Mouse (Mus musculus): ENCODE data around the gene Usp12. TPM values are rescaled to one million over a fixed set of nuclear protein-coding genes. Genes with fewer than 3 reads are reported as not detected.

Gene Usp12
- polyA plus RNA-seq, 1 experiment from 2014 or later: 8.6 TPM

DNA sequence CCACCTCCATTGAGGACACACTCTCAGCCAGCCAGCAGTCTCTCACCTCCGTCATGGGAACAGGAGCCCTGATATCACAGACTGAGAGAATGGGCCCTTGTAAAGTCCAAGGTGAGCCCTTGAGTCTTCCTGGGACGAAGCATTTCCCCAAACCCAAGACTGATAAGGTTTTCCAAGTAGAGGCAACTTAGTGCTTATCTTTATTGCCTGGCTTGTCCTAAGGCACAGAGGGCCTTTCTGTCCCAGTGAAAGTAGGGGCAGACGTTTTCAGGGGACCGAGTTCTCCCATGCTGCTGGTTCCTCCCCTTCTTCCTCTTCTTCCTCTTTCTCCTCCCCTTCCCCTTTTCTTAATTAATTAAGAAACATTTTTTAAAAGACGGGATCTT, 101.8 kb downstream of the Usp12 start:
- H3K4me3 ChIP-seq (ENCODE audit: control insufficient read depth in 1 of 2, insufficient read depth in 1 of 2, low read depth in 1 of 2, low read length in 2 of 2): no peak overlapping the region
- no peak overlapping the region for H3K9ac ChIP-seq (ENCODE audit: low read length)
- no peaks in the 10 kb centered on the region for H3K27me3 ChIP-seq (ENCODE audit: control insufficient read depth, insufficient read depth, low read length)
- peak overlapping the region; percentile 55 to 60; a peak in 2 of 4 replicates for H3K27ac ChIP-seq (replicated peaks in 1 of 2; ENCODE audit: control insufficient read depth in 1 of 2, insufficient read depth in 1 of 2, low read depth in 2 of 2, low read length in 2 of 2)
- no peak overlapping the region for H3K4me2 ChIP-seq (ENCODE audit: low read length)
- H3K4me1 ChIP-seq (ENCODE audit: control insufficient read depth in 2 of 2, insufficient read depth in 2 of 2, low read length in 2 of 2): peaks cover 8 to 12% of the 10 kb centered on the region in 2 experiments; a peak in 3 of 4 replicates
- no peaks in the 10 kb centered on the region for H3K9me3 ChIP-seq (ENCODE audit: control insufficient read depth, low read length)
- 43% methylated on average over 5 of the region's 5 CpGs for WGBS
- ATAC-seq (ENCODE audit: insufficient number of reproducible peaks, insufficient read depth, low FRiP score, low read depth): no peak
- no peaks in the 10 kb centered on the region for H3K36me3 ChIP-seq (ENCODE audit: control insufficient read depth, insufficient read depth, low read length)

GRCm38 (mm10) chr5:146692361-146692975, 102.3 kb downstream of the Usp12 start:
- 20% methylated on average over 7 of the region's 7 CpGs for WGBS
- H3K9ac ChIP-seq (ENCODE audit: low read length): no peak overlapping the region
- no peak overlapping the region for H3K4me2 ChIP-seq (ENCODE audit: low read length)
- no peaks in the 10 kb centered on the region for H3K9me3 ChIP-seq (ENCODE audit: control insufficient read depth, low read length)
- H3K27me3 ChIP-seq (ENCODE audit: control insufficient read depth, insufficient read depth, low read length): no peaks in the 10 kb centered on the region
- no peak overlapping the region for H3K4me3 ChIP-seq (ENCODE audit: control insufficient read depth in 1 of 2, insufficient read depth in 1 of 2, low read depth in 1 of 2, low read length in 2 of 2)
- peak; percentile 58; the same call in 1 of the 2 replicates for ATAC-seq (ENCODE audit: insufficient number of reproducible peaks, insufficient read depth, low FRiP score, low read depth)
- H3K27ac ChIP-seq (replicated peaks in 1 of 2; ENCODE audit: control insufficient read depth in 1 of 2, insufficient read depth in 1 of 2, low read depth in 2 of 2, low read length in 2 of 2): peak overlapping the region; percentile 55 to 60; a peak in 3 of 4 replicates
- H3K36me3 ChIP-seq (ENCODE audit: control insufficient read depth, insufficient read depth, low read length): no peaks in the 10 kb centered on the region
- peaks cover 8 to 12% of the 10 kb centered on the region in 2 experiments; a peak in 3 of 4 replicates for H3K4me1 ChIP-seq (ENCODE audit: control insufficient read depth in 2 of 2, insufficient read depth in 2 of 2, low read length in 2 of 2)

GRCm38 (mm10) chr5:146691745-146692144, 103.1 kb downstream of the Usp12 start:
- Histone ChIP-seq H3K9me3 (ENCODE audit: control insufficient read depth, low read length) (no peaks in the 10 kb centered on the region), H3K27me3 (ENCODE audit: control insufficient read depth, insufficient read depth, low read length) (no peaks in the 10 kb centered on the region), H3K4me1 (ENCODE audit: control insufficient read depth in 2 of 2, insufficient read depth in 2 of 2, low read length in 2 of 2) (peaks cover 8 to 12% of the 10 kb centered on the region in 2 experiments; a peak in 3 of 4 replicates), H3K27ac (replicated peaks in 1 of 2; ENCODE audit: control insufficient read depth in 1 of 2, insufficient read depth in 1 of 2, low read depth in 2 of 2, low read length in 2 of 2) (peak overlapping the region in 1 of 2 experiments; percentile 55; a peak in 2 of 4 replicates), H3K9ac (ENCODE audit: low read length) (no peak overlapping the region), H3K4me3 (ENCODE audit: control insufficient read depth in 1 of 2, insufficient read depth in 1 of 2, low read depth in 1 of 2, low read length in 2 of 2) (no peak overlapping the region), H3K4me2 (ENCODE audit: low read length) (no peak overlapping the region), H3K36me3 (ENCODE audit: control insufficient read depth, insufficient read depth, low read length) (no peaks in the 10 kb centered on the region)
- WGBS: 60% methylated on average over 8 of the region's 8 CpGs
- no peak for ATAC-seq (ENCODE audit: insufficient number of reproducible peaks, insufficient read depth, low FRiP score, low read depth)

GRCm38 (mm10) chr5:146687541-146688313, 107.1 kb downstream of the Usp12 start:
- Histone ChIP-seq H3K27me3 (ENCODE audit: control insufficient read depth, insufficient read depth, low read length) (no peaks in the 10 kb centered on the region), H3K4me1 (ENCODE audit: control insufficient read depth in 2 of 2, insufficient read depth in 2 of 2, low read length in 2 of 2) (peaks cover 5% of the 10 kb centered on the region in 2 experiments; a peak in 3 of 4 replicates), H3K9ac (ENCODE audit: low read length) (no peak overlapping the region), H3K4me2 (ENCODE audit: low read length) (no peak overlapping the region), H3K9me3 (ENCODE audit: control insufficient read depth, low read length) (no peaks in the 10 kb centered on the region), H3K27ac (replicated peaks in 1 of 2; ENCODE audit: control insufficient read depth in 1 of 2, insufficient read depth in 1 of 2, low read depth in 2 of 2, low read length in 2 of 2) (no peak overlapping the region), H3K36me3 (ENCODE audit: control insufficient read depth, insufficient read depth, low read length) (no peaks in the 10 kb centered on the region), H3K4me3 (ENCODE audit: control insufficient read depth in 1 of 2, insufficient read depth in 1 of 2, low read depth in 1 of 2, low read length in 2 of 2) (no peak overlapping the region)
- WGBS: 61% methylated on average over 17 of the region's 17 CpGs
- no peak for ATAC-seq (ENCODE audit: insufficient number of reproducible peaks, insufficient read depth, low FRiP score, low read depth)

DNA sequence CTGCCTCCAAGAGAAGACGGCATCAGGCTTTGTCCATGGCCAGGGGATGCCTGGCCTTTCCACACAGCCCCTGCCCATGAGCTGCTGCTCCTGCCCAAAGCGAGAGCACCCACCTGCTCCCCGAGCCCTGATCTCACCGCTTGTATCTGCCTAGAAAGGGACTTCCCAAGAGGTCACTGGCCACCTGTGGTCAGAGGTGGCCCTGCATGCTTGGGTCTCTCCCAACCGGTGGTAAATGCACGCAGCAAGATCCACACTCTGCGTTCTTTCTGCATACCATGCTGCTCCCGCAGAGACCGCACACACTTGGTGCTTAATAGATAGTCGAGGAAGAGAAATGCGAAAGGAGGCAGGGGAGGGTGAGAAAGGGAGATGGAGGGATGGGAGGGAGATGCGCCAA, 107.9 kb downstream of the Usp12 start:
- Histone ChIP-seq H3K9ac (ENCODE audit: low read length) (no peak overlapping the region), H3K4me1 (ENCODE audit: control insufficient read depth in 2 of 2, insufficient read depth in 2 of 2, low read length in 2 of 2) (peaks cover 0 to under 1% of the 10 kb centered on the region in 2 experiments; a peak in 1 of 4 replicates), H3K4me3 (ENCODE audit: control insufficient read depth in 1 of 2, insufficient read depth in 1 of 2, low read depth in 1 of 2, low read length in 2 of 2) (no peak overlapping the region), H3K36me3 (ENCODE audit: control insufficient read depth, insufficient read depth, low read length) (no peaks in the 10 kb centered on the region), H3K9me3 (ENCODE audit: control insufficient read depth, low read length) (no peaks in the 10 kb centered on the region), H3K4me2 (ENCODE audit: low read length) (no peak overlapping the region), H3K27ac (replicated peaks in 1 of 2; ENCODE audit: control insufficient read depth in 1 of 2, insufficient read depth in 1 of 2, low read depth in 2 of 2, low read length in 2 of 2) (no peak overlapping the region), H3K27me3 (ENCODE audit: control insufficient read depth, insufficient read depth, low read length) (no peaks in the 10 kb centered on the region)
- no peak for ATAC-seq (ENCODE audit: insufficient number of reproducible peaks, insufficient read depth, low FRiP score, low read depth)
- WGBS: 74% methylated on average over 12 of the region's 12 CpGs

Other genes starting within 250 kb of the Usp12 start
- gene Gm3415, start 238.9 kb downstream of the Usp12 start, polyA plus RNA-seq (2014; fragmentation: Nextera tagmentation; extraction: Ambion mirVana): not detected in 2 replicates
- not detected in 2 replicates for gene Gpr12, start 209.8 kb downstream of the Usp12 start, polyA plus RNA-seq (2014; fragmentation: Nextera tagmentation; extraction: Ambion mirVana)
- gene Rpl21, start 37.9 kb upstream of the Usp12 start, polyA plus RNA-seq (2014; fragmentation: Nextera tagmentation; extraction: Ambion mirVana): 410 and 435 TPM in 2 replicates
- gene Rasl11a, start 50.1 kb upstream of the Usp12 start, polyA plus RNA-seq (2014; fragmentation: Nextera tagmentation; extraction: Ambion mirVana): 9.1 and 9.9 TPM in 2 replicates
- gene Gtf3a, start 153.7 kb upstream of the Usp12 start, polyA plus RNA-seq (2014; fragmentation: Nextera tagmentation; extraction: Ambion mirVana): 74.5 and 75.4 TPM in 2 replicates
- gene Mtif3, start 168.8 kb upstream of the Usp12 start, polyA plus RNA-seq (2014; fragmentation: Nextera tagmentation; extraction: Ambion mirVana): 20.3 and 23.8 TPM in 2 replicates

Measured in heart, embryonic 14.5 days (tissue).